Mouse (Mus musculus) C2C12 (cell line): Measurements from ENCODE around the gene Ppfia4. TPM values are rescaled to one million over a fixed set of nuclear protein-coding genes. Genes with fewer than 3 reads are reported as not detected.
"Not testable (repeated sequence)": the region's sequence is repeated elsewhere in the genome, so short reads cannot be mapped to it uniquely, and the experiment has no call there.

Source experiments
- H3K27me3 ChIP-seq: one replicate; pipeline ENCODE4 v1.6.1; 2011; ENCODE audit not compliant: control insufficient read depth, insufficient read depth, insufficient read length
- H3K36me3 ChIP-seq: one replicate; pipeline ENCODE4 v1.6.1; 2011; ENCODE audit not compliant: control insufficient read depth, insufficient read depth
- H3K4me3 ChIP-seq: one replicate; pipeline ENCODE4 v1.5.1; 2011; ENCODE audit warnings: mild to moderate bottlenecking, control low read depth; ENCODE audit not compliant: poor library complexity, insufficient read depth, severe bottlenecking
- H3K79me2 ChIP-seq: one replicate; pipeline ENCODE4 v1.6.1; 2011; ENCODE audit not compliant: control insufficient read depth, insufficient read depth
- H3K79me3 ChIP-seq: one replicate; pipeline ENCODE4 v1.6.1; 2011; ENCODE audit warnings: low read depth, control low read depth
- H3ac ChIP-seq: one replicate; pipeline ENCODE3; 2011; ENCODE audit warnings: low read depth; ENCODE audit not compliant: control insufficient read depth, insufficient read length
- CEBPB ChIP-seq: IDR thresholded peaks from one replicate; pipeline ENCODE4 v1.6.1; 2011; ENCODE audit warnings: low read depth, mild to moderate bottlenecking, control low read depth, moderate library complexity
- CTCF ChIP-seq: IDR thresholded peaks from one replicate; pipeline ENCODE4 v1.5.1; 2011; ENCODE audit not compliant: control insufficient read depth, insufficient read depth, insufficient read length
- FOSL1 ChIP-seq: IDR thresholded peaks from one replicate; pipeline ENCODE4 v1.8.0; 2011; ENCODE audit warnings: mild to moderate bottlenecking, low read length; ENCODE audit not compliant: poor library complexity, insufficient read depth, severe bottlenecking
- MAX ChIP-seq: IDR thresholded peaks from one replicate; pipeline ENCODE4 v1.6.1; 2011; ENCODE audit warnings: mild to moderate bottlenecking, control low read depth
- MYOD1 ChIP-seq: IDR thresholded peaks from one replicate; pipeline ENCODE4 v1.6.1; 2011; ENCODE audit warnings: low read depth; ENCODE audit not compliant: control insufficient read depth, insufficient read length
- MYOG ChIP-seq: IDR thresholded peaks from one replicate; pipeline ENCODE4 v1.6.1; 2011; ENCODE audit not compliant: control insufficient read depth, insufficient read length; ENCODE audit errors: extremely low read depth
- USF1 ChIP-seq: IDR thresholded peaks from one replicate; pipeline ENCODE4 v1.6.1; 2011; ENCODE audit warnings: low read depth, mild to moderate bottlenecking, control low read depth, moderate library complexity
- polyA plus RNA-seq: library from polyadenylated mRNA; unstranded; fragments of >200 nt; fragmentation: generic; extraction: Trizol; gene quantifications from one replicate; pipeline ENCODE4 v1.2.1, GENCODE M21; 2012; ENCODE audit warnings: missing spikeins

Gene Ppfia4
- polyA plus RNA-seq, 1 experiment = 0.35 TPM

- no peaks in the 10 kb centered on the region for H3K36me3 ChIP-seq
- no peak overlapping the region for H3ac ChIP-seq
- H3K79me2 ChIP-seq = no peaks in the 10 kb centered on the region
- no peak for TF ChIP-seq CTCF
- TF ChIP-seq MYOG = no peak
- TF ChIP-seq MYOD1 = no peak
- TF ChIP-seq MAX = no peak
- no peak for TF ChIP-seq CEBPB
- TF ChIP-seq FOSL1 = no peak
- TF ChIP-seq USF1 = no peak
- no peak overlapping the region for H3K4me3 ChIP-seq
- H3K27me3 ChIP-seq = peaks cover 3% of the 10 kb centered on the region
- no peaks in the 10 kb centered on the region for H3K79me3 ChIP-seq
These were observed 68.4 kb downstream of the Ppfia4 start for GRCm38 (mm10) chr1:134264341-134264740.

DNA sequence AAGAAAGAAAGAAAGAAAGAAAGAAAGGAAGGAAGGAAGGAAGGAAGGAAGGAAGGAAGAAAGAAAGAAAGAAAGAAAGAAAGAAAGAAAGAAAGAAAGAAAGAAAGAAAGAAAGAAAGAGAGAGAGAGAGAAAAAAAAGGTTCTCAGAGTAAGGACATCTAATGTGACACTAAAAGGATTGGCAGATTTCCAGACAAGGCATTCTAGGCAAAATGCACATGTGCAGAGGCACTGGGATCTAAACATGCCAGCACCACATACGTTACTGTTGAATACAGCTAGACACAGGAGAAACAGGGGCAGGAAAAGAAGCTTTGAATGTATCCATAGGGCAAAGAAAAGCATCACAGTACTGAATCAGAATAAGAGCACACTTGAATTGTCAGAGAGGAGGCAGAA is 83.0 kb downstream of the Ppfia4 start:
- H3K36me3 ChIP-seq, H3K27me3 ChIP-seq, H3K79me2 ChIP-seq: not testable (repeated sequence)

More for the DNA sequence above, 83.0 kb downstream of the Ppfia4 start:
- not testable (repeated sequence) for H3K79me3 ChIP-seq, H3ac ChIP-seq, H3K4me3 ChIP-seq

Other genes with a start within 250 kb of the Ppfia4 start
- gene Chit1, start 221.7 kb downstream of the Ppfia4 start, polyA plus RNA-seq = 0.02 TPM
- 0.08 TPM for gene Chil1, start 150.8 kb downstream of the Ppfia4 start, polyA plus RNA-seq
- gene Mybph, start 139.5 kb downstream of the Ppfia4 start, polyA plus RNA-seq = 1.4 TPM
- 0.05 TPM for gene Adora1, start 97.5 kb downstream of the Ppfia4 start, polyA plus RNA-seq
- 22.0 TPM for gene Myog, start 42.9 kb downstream of the Ppfia4 start, polyA plus RNA-seq
- 85.2 TPM for gene Tmem183a, start 29.1 kb upstream of the Ppfia4 start, polyA plus RNA-seq
- not detected for gene 4933406M09Rik, start 53.0 kb upstream of the Ppfia4 start, polyA plus RNA-seq
- gene Cyb5r1, start 72.6 kb upstream of the Ppfia4 start, polyA plus RNA-seq = 68.4 TPM
- 65.7 TPM for gene Adipor1, start 82.5 kb upstream of the Ppfia4 start, polyA plus RNA-seq
- 6.5 TPM for gene Klhl12, start 122.6 kb upstream of the Ppfia4 start, polyA plus RNA-seq
- gene Rabif, start 161.7 kb upstream of the Ppfia4 start, polyA plus RNA-seq = 15.6 TPM
- not detected for gene Mgat4e, start 216.8 kb upstream of the Ppfia4 start, polyA plus RNA-seq
- gene Kdm5b, start 227.2 kb upstream of the Ppfia4 start, polyA plus RNA-seq = 3.4 TPM